Mouse (Mus musculus) hindbrain, embryonic 14.5 days (tissue): Measurements from ENCODE around the gene Dhrs3. TPM values are rescaled to one million over a fixed set of nuclear protein-coding genes. Genes with fewer than 3 reads are reported as not detected.
A peak's percentile ranks its signal among the peaks of the same experiment; 100 is the strongest.

Experiments
- ATAC-seq: fragments of 200-750 bp; cut with Nextera tagmentation; 2 replicates; pipeline ENCODE4 v1.8.0; 2017; ENCODE audit warnings: moderate number of reproducible peaks, mild to moderate bottlenecking, moderate TSS enrichment, moderate library complexity; ENCODE audit not compliant: low FRiP score
- DNase-seq: peaks from one replicate; pipeline ENCODE4 v3.0.0-alpha.2; 2015; ENCODE audit warnings: low spot score
- H3K27ac ChIP-seq: fragments of 300-500 bp; sonication (generic); 2 replicates; pipeline ENCODE4 v1.5.1; 2014; ENCODE audit warnings: mild to moderate bottlenecking, moderate library complexity
- H3K27me3 ChIP-seq: fragments of 300-500 bp; sonication (generic); 2 replicates; pipeline ENCODE4 v1.6.1; 2014; ENCODE audit warnings: mild to moderate bottlenecking, low read length, mixed read lengths; ENCODE audit not compliant: control insufficient read depth, insufficient read depth
- H3K36me3 ChIP-seq: fragments of 300-500 bp; sonication (generic); replicated peaks from 2 replicates; pipeline ENCODE4 v1.6.1; 2014; ENCODE audit not compliant: control insufficient read depth, insufficient read depth
- H3K4me1 ChIP-seq: fragments of 300-500 bp; sonication (generic); replicated peaks from 2 replicates; pipeline ENCODE4 v1.6.1; 2014; ENCODE audit warnings: antibody characterized with exemption, low read length, mixed read lengths; ENCODE audit not compliant: control insufficient read depth, insufficient read depth
- H3K4me2 ChIP-seq: fragments of 300-500 bp; sonication (generic); replicated peaks from 2 replicates; pipeline ENCODE4 v1.6.1; 2014; ENCODE audit warnings: mild to moderate bottlenecking, moderate library complexity
- H3K4me3 ChIP-seq: fragments of 300-500 bp; sonication (generic); replicated peaks from 2 replicates; pipeline ENCODE4 v1.5.1; 2014; ENCODE audit warnings: mild to moderate bottlenecking, low read length
- H3K9ac ChIP-seq: fragments of 300-500 bp; sonication (generic); 2 replicates; pipeline ENCODE4 v1.6.1; 2014
- H3K9me3 ChIP-seq: fragments of 300-500 bp; sonication (generic); 2 replicates; pipeline ENCODE4 v1.6.1; 2016; ENCODE audit warnings: low read length; ENCODE audit not compliant: control insufficient read depth
- WGBS: fragments of 180-500 bp; shearing (Covaris S2); extraction: QIAGEN DNeasy Blood & Tissue Kit; methylation state at CpG from one replicate; pipeline ENCODE4 v1.1.7; 2014; 5-methylcytosine and 5-hydroxymethylcytosine counted together
- polyA plus RNA-seq: library from polyadenylated mRNA; unstranded; fragments of >200 nt; fragmentation: Nextera tagmentation; extraction: Ambion mirVana; gene quantifications from 2 replicates; pipeline ENCODE4 v1.2.1, GENCODE M21; 2014

Gene Dhrs3
- polyA plus RNA-seq, 1 experiment from 2014 or later: 41.5 TPM

- Histone ChIP-seq H3K9ac (no peak overlapping the region), H3K27me3 (no peaks in the 10 kb centered on the region), H3K4me1 (no peaks in the 10 kb centered on the region), H3K9me3 (no peaks in the 10 kb centered on the region), H3K27ac (no peak overlapping the region), H3K4me3 (no peak overlapping the region), H3K36me3 (no peaks in the 10 kb centered on the region), H3K4me2 (no peak overlapping the region)
- no peak for ATAC-seq
- no peak for DNase-seq
- WGBS: 90% methylated on average over 4 of the region's 4 CpGs
Observed at GRCm38 (mm10) chr4:144957186-144957585, 64.6 kb downstream of the Dhrs3 start.

- H3K4me1 ChIP-seq: no peaks in the 10 kb centered on the region
- H3K4me2 ChIP-seq: no peak overlapping the region
- no peaks in the 10 kb centered on the region for H3K9me3 ChIP-seq
- H3K4me3 ChIP-seq: no peak overlapping the region
- H3K36me3 ChIP-seq: no peaks in the 10 kb centered on the region
- ATAC-seq: no peak
- no peak overlapping the region for H3K27ac ChIP-seq
- H3K27me3 ChIP-seq: no peaks in the 10 kb centered on the region
- H3K9ac ChIP-seq: no peak overlapping the region
- no peak for DNase-seq
- WGBS: 76% methylated on average over 2 of the region's 2 CpGs
Observed at GRCm38 (mm10) chr4:144957721-144958120, 65.1 kb downstream of the Dhrs3 start.

GRCm38 (mm10) chr4:144960188-144960904 is 67.7 kb downstream of the Dhrs3 start:
- H3K27me3 ChIP-seq: no peaks in the 10 kb centered on the region
- H3K4me1 ChIP-seq: no peaks in the 10 kb centered on the region
- no peaks in the 10 kb centered on the region for H3K9me3 ChIP-seq
- H3K9ac ChIP-seq: no peak overlapping the region
- H3K4me3 ChIP-seq: no peak overlapping the region
- DNase-seq (no peak), ATAC-seq (no peak)
- H3K36me3 ChIP-seq: no peaks in the 10 kb centered on the region
- WGBS: 70% methylated on average over 8 of the region's 8 CpGs
- no peak overlapping the region for H3K27ac ChIP-seq
- no peak overlapping the region for H3K4me2 ChIP-seq

- ATAC-seq (no peak), DNase-seq (no peak)
- WGBS: 93% methylated on average over 4 of the region's 4 CpGs
- no peak overlapping the region for H3K9ac ChIP-seq
- no peak overlapping the region for H3K4me2 ChIP-seq
- no peak overlapping the region for H3K27ac ChIP-seq
- H3K9me3 ChIP-seq: no peaks in the 10 kb centered on the region
- no peaks in the 10 kb centered on the region for H3K27me3 ChIP-seq
- no peaks in the 10 kb centered on the region for H3K36me3 ChIP-seq
- H3K4me1 ChIP-seq: no peaks in the 10 kb centered on the region
- no peak overlapping the region for H3K4me3 ChIP-seq
Observed at GRCm38 (mm10) chr4:144961232-144961631, 68.6 kb downstream of the Dhrs3 start.

GRCm38 (mm10) chr4:144961696-144962095 is 69.1 kb downstream of the Dhrs3 start:
- Histone ChIP-seq H3K36me3 (no peaks in the 10 kb centered on the region), H3K9me3 (no peaks in the 10 kb centered on the region), H3K27ac (no peak overlapping the region), H3K27me3 (no peaks in the 10 kb centered on the region), H3K4me2 (no peak overlapping the region), H3K4me3 (no peak overlapping the region), H3K9ac (no peak overlapping the region), H3K4me1 (no peaks in the 10 kb centered on the region)
- no peak for ATAC-seq
- WGBS: 80% methylated on average over 3 of the region's 3 CpGs
- no peak for DNase-seq

GRCm38 (mm10) chr4:144965255-144965654 is 72.6 kb downstream of the Dhrs3 start:
- Histone ChIP-seq H3K4me2 (no peak overlapping the region), H3K9me3 (no peaks in the 10 kb centered on the region), H3K9ac (no peak overlapping the region), H3K4me1 (no peaks in the 10 kb centered on the region), H3K27ac (no peak overlapping the region), H3K27me3 (no peaks in the 10 kb centered on the region), H3K36me3 (peaks cover 9% of the 10 kb centered on the region), H3K4me3 (no peak overlapping the region)
- DNase-seq: no peak
- no peak for ATAC-seq
- WGBS: 78% methylated on average over 2 of the region's 2 CpGs

- Histone ChIP-seq H3K4me1 (no peaks in the 10 kb centered on the region), H3K4me2 (no peak overlapping the region), H3K27me3 (no peaks in the 10 kb centered on the region), H3K4me3 (no peak overlapping the region), H3K27ac (no peak overlapping the region), H3K9ac (no peak overlapping the region), H3K36me3 (peaks cover 9% of the 10 kb centered on the region), H3K9me3 (no peaks in the 10 kb centered on the region)
- 93% methylated on average over 3 of the region's 3 CpGs for WGBS
- DNase-seq (no peak), ATAC-seq (no peak)
Observed at GRCm38 (mm10) chr4:144968371-144968770, 75.7 kb downstream of the Dhrs3 start.

GRCm38 (mm10) chr4:144969030-144969429 is 76.4 kb downstream of the Dhrs3 start:
- ATAC-seq (0 out of 2 replicates have a peak, but pooled peaks have one; percentile 26), DNase-seq (no peak)
- Histone ChIP-seq H3K4me3 (no peak overlapping the region), H3K4me1 (no peaks in the 10 kb centered on the region), H3K9ac (no peak overlapping the region), H3K27ac (no peak overlapping the region), H3K9me3 (no peaks in the 10 kb centered on the region), H3K4me2 (no peak overlapping the region), H3K36me3 (peaks cover 9% of the 10 kb centered on the region), H3K27me3 (no peaks in the 10 kb centered on the region)
- WGBS: 74% methylated on average over 6 of the region's 6 CpGs

GRCm38 (mm10) chr4:144971048-144971447 is 78.4 kb downstream of the Dhrs3 start:
- Histone ChIP-seq H3K9ac (no peak overlapping the region), H3K27ac (no peak overlapping the region), H3K4me3 (no peak overlapping the region), H3K27me3 (no peaks in the 10 kb centered on the region), H3K4me1 (no peaks in the 10 kb centered on the region), H3K9me3 (no peaks in the 10 kb centered on the region), H3K36me3 (peaks cover 9% of the 10 kb centered on the region), H3K4me2 (no peak overlapping the region)
- no peak for ATAC-seq
- WGBS: 96% methylated on average over 2 of the region's 2 CpGs
- DNase-seq: no peak
